Mouse (Mus musculus) E14TG2a.4 (cell line): ENCODE measurements at regions not wholly inside any gene's neighbourhood (a gene's known extent, or its start where the extent isn't known, plus 50 kb on each side); places are given as distances from the start of the nearest gene placed in this dataset.

Experiments
- CTCF ChIP-seq: conservative IDR thresholded peaks from 2 replicates; pipeline ENCODE4 v1.5.1; 2014; ENCODE audit warnings: low read length
- POU5F1 ChIP-seq: IDR thresholded peaks from 2 replicates; pipeline ENCODE4 v1.6.1; 2014; ENCODE audit warnings: low read length, borderline replicate concordance

DNA sequence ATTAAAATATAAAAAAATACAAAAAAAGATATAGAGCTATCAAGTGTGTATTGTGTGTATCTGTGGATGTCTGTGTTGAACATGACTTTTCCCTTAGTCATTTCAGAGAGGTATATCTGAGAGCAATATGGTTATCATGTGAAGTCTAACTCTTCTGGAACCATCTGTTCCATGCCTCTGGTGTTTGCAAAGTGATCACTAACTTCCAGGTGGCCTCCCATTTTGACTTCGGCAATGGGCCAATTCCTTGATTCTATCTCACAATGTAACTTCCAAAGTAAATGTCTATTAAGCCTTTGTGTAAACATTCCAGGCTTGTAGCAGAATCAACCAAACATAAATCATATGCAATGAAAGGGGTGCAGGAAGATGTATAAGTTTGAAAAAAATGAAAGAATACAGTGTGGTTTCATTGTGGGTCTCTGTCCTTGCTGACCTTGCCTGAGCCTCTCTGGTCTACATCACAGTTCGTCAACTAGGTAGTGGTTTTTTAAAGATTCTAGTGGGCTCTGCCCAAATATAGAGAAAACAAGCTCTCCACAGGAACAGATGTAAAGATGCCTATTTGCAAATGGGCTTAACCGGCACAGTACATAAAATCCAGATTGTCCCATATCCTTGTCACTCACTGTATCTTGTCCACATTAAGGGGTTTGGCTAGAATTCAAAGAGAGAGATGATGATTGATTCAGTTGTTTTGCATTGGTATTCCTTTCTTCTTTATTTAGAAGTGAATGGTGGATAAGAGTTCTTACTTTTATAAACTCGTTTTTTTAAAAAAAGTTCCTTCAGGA is 185.2 kb upstream of the Jag1 start:
- TF ChIP-seq CTCF, result no peak
- no peak for TF ChIP-seq POU5F1
